Mouse (Mus musculus): ENCODE results near the gene 1700102P08Rik.

The 1700102P08Rik gene

DNA sequence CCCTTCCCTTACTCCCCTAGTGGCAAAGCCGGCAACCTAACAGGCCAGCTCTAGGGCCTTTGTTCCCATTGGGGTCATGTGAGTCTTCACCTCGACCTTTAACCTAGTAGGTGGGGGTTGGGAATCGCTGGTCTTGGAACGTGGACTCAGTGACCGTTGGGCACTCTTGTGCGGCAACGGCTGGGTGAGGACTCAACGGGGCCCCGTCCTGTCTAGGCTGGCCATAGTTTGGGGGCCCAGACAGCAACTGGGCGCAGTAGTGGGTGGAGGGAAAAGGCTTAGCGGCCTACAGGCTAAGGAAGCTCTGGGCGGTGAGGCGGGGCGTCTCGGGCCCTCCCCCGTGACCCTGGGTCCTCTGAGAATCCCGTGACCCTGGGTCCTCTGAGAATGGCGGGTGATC, at the start of gene 1700102P08Rik:
Gene 1700102P08Rik, plus strand, starts transcription at position 130 of the 400 bp plus-strand sequence.
- in situ Hi-C loops (cut with MboI, MseI) = loop anchor here (25.0 kb wide), 1 partner anchor 1795 kb away; no protein-coding TSS in a partner anchor

- in situ Hi-C loops (cut with MboI, MseI) = no loop called here
Measured at GRCm38 (mm10) chr9:108343331-108343730, 49.3 kb upstream of the 1700102P08Rik start.

GRCm38 (mm10) chr9:108343835-108344234, 48.8 kb upstream of the 1700102P08Rik start:
- in situ Hi-C loops (cut with MboI, MseI) = no loop called here

DNA sequence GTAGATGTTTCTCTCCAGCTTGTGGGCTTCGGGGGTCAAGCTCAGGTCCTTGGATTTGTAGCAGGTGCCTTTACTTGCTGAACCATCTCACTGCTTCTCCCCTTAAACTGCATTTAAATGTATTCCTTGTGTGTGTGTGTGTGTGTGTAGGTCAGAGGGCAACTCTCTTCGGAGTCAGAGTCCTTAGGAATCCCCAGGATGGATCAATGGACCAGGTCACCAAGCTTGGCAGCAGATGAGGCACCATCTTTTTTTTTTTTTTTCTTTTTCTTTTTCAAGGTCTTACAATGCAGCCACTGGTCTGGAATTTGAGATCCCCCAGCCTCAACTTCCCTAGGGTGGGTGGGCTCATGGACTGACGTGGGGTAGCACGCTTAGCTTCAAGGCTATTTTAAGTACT, 48.1 kb upstream of the 1700102P08Rik start:
- in situ Hi-C loops (cut with MboI, MseI) = no loop called here

- in situ Hi-C loops (cut with MboI, MseI) = loop anchor here (5.0 kb wide), 1 partner anchor 45 kb away; no protein-coding TSS in a partner anchor
Measured at GRCm38 (mm10) chr9:108347024-108347423, 45.6 kb upstream of the 1700102P08Rik start.

DNA sequence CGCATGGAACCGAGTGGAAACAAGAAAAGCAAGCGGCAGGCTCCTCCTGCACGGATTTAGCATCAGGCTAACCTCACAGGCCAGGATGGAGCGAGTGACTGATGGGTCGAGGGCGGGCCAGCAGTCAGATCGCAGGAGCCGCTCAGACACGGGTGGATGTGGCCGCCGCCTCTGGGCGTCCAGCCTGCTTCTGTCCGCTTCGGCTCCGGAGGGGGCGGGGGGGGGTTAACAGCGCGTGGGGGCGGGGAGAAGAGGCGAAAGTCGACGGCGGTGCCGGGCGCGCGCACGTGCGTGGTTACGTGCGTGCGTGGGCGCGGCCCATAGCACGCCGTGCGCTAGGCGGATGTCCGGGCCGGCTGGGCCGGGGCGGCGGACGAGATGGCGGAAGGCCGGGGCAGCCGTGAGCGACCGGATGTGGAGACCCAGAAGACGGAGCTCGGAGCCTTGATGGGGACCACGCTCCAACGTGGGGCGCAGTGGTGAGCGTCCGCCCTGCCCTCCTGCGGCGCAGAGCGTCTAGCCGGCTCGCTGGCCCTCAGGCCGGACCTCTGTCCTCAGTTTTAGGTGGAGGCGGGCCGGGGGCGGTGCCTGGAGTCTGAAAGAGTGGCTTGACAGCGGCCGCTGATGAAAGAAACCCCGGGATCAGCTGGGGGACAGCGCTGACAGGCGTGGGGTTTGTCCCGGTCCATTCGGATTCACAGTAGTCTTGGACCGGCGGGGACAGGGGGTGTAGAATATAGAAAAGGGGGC, 44.9 kb upstream of the 1700102P08Rik start, which contains the start of gene Usp4:
Gene Usp4, plus strand, starts transcription at position 314 of the 750 bp plus-strand sequence.
- in situ Hi-C loops (cut with MboI, MseI) = loop anchor here (5.0 kb wide), 1 partner anchor 45 kb away; no protein-coding TSS in a partner anchor

GRCm38 (mm10) chr9:108348290-108348680, 44.3 kb upstream of the 1700102P08Rik start:
- in situ Hi-C loops (cut with MboI, MseI) = loop anchor here (5.0 kb wide), 1 partner anchor 46 kb away; no protein-coding TSS in a partner anchor

DNA sequence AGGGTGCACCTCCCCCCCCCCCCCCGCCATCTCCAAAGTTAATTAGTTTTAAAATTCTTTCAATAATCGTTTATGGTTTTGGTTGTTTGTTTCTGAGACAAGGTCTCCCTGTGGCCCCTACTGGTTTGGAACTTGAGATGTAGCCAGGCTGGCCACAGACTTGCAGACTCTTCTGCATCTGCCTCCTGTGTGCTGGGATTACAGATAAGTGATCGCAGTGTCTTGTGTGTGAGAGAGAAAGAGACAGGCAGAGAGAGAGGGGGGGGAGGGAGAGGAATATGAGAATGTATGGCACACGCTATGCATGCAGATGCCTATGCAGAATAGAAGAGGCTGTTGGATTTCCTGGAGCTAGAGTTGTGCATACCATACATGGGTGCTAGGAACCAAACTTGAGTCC, 42.9 kb upstream of the 1700102P08Rik start:
- in situ Hi-C loops (cut with MboI, MseI) = loop anchor here (5.0 to 25.0 kb wide), 2 partner anchors 47 to 1487 kb away; no protein-coding TSS in a partner anchor

- in situ Hi-C loops (cut with MboI, MseI) = loop anchor here (10.0 to 25.0 kb wide), 2 partner anchors 167 to 1809 kb away; no protein-coding TSS in a partner anchor
Measured at GRCm38 (mm10) chr9:108378234-108378633, 14.4 kb upstream of the 1700102P08Rik start.

DNA sequence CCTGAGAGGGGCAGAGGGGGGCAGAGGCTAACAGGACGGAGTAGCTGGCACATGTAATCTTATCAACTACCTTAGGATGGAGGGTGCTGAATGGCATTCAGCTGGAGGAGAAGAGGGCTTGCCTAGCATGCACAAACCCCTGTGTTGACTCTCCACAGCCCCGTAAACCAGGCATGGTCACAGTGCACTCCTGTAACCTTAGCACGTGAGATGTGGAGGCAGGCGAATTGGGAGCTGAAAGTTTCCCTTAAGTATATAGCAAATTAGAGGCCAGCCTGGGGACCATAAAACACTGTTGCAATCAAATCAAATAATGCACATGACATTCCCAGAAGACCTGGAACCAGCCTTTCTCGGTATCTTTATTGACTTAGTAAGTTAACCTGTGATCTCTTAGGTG, 13.9 kb upstream of the 1700102P08Rik start:
- in situ Hi-C loops (cut with MboI, MseI) = loop anchor here (10.0 to 25.0 kb wide), 2 partner anchors 166 to 1809 kb away; no protein-coding TSS in a partner anchor

- in situ Hi-C loops (cut with MboI, MseI) = loop anchor here (10.0 to 25.0 kb wide), 2 partner anchors 166 to 1808 kb away; no protein-coding TSS in a partner anchor
Measured at GRCm38 (mm10) chr9:108379294-108379693, 13.3 kb upstream of the 1700102P08Rik start.

- in situ Hi-C loops (cut with MboI, MseI) = loop anchor here (10.0 to 25.0 kb wide), 2 partner anchors 57 to 1806 kb away; no protein-coding TSS in a partner anchor
Measured at GRCm38 (mm10) chr9:108381382-108381781, 11.2 kb upstream of the 1700102P08Rik start.

DNA sequence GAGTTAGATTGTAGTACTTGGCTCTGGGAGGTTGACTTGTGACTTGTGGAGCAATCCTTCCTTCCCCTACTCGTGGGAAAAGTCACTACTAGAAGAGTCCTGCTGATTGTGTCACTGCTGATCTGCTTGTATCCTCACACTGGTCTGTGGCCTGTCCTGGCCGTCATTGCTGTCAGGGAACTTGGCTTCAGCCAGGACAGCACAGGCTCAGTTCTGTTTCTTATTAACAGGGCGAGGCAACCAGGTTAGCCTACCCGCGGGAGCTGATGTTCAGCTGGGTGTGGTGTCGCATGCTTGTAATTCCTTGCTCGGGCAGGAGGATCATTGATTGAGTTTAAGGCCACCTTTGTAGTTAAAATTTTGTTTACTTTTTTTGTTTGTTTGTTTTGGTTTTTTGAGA, 7.6 kb upstream of the 1700102P08Rik start:
- in situ Hi-C loops (cut with MboI, MseI) = loop anchor here (10.0 to 25.0 kb wide), 2 partner anchors 60 to 1802 kb away; no protein-coding TSS in a partner anchor

GRCm38 (mm10) chr9:108386816-108387215, 5.8 kb upstream of the 1700102P08Rik start:
- in situ Hi-C loops (cut with MboI, MseI) = loop anchor here (10.0 to 25.0 kb wide), 2 partner anchors 62 to 1800 kb away; no protein-coding TSS in a partner anchor

GRCm38 (mm10) chr9:108388601-108389000, 4.0 kb upstream of the 1700102P08Rik start:
- in situ Hi-C loops (cut with MboI, MseI) = loop anchor here (10.0 to 25.0 kb wide), 2 partner anchors 64 to 1799 kb away; no protein-coding TSS in a partner anchor

DNA sequence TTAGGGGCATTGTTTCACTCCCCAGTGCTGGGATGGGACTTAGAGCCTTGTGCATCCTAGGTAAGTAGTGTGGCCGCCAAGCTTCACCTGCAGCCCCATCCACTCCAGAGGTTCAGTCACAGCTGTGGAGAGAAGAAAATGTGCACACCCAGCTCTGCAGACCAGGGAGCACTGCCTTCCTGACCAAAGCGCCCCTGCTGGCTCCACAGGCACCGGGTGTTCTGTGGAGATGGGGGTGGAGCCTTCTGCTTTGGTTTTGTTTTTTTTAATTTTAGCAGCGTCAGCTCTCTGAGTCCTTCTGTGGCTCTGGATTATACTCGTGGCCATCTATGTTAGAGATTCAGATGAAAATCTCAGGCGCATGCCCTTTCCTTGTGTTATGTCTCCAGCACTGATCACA, 3.4 kb upstream of the 1700102P08Rik start:
- in situ Hi-C loops (cut with MboI, MseI) = loop anchor here (10.0 to 25.0 kb wide), 2 partner anchors 64 to 1798 kb away; no protein-coding TSS in a partner anchor

DNA sequence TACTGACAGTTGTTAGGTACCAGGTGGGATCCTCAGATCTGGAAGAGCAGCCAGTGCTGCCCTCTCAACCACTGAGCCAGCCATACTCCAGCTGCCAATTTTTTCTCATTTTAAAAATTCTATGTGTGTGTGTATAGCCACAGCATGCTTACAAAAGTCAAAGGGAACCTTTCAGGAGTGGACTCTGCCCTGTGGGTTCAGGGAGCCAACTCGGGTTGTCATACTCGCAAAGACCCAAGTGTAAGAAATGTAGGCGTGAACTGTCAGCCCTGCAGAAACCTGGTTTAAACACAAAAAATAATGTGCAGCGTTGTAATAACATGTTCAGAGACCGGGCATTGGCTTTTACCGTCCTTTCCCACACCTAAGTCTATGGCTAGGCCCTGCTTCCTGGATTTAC, 1.6 kb downstream of the 1700102P08Rik start:
- in situ Hi-C loops (cut with MboI, MseI) = loop anchor here (25.0 kb wide), 1 partner anchor 1793 kb away; no protein-coding TSS in a partner anchor

GRCm38 (mm10) chr9:108395427-108395826, 2.8 kb downstream of the 1700102P08Rik start:
- in situ Hi-C loops (cut with MboI, MseI) = loop anchor here (25.0 kb wide), 1 partner anchor 1792 kb away; no protein-coding TSS in a partner anchor

DNA sequence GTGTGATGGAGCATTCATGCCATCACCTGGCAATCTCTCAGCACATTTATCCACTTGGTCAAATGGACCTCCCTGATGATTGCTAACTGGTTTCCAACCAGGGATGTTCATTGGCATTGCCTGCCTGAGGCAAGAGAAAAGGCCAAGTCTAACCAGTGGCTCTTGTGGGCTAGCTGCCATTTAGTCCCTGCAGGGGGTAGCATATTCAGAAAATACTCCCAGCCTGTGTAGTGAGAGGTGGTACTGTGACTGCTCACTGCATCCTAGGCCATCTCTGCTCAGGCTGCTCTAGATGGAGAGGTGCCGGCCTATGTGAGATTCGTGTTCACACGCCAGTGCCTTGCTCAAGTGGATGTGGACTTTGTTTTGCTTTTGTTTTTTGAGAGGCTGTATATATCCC, 5.7 kb downstream of the 1700102P08Rik start:
- in situ Hi-C loops (cut with MboI, MseI) = loop anchor here (25.0 kb wide), 1 partner anchor 1789 kb away; no protein-coding TSS in a partner anchor

DNA sequence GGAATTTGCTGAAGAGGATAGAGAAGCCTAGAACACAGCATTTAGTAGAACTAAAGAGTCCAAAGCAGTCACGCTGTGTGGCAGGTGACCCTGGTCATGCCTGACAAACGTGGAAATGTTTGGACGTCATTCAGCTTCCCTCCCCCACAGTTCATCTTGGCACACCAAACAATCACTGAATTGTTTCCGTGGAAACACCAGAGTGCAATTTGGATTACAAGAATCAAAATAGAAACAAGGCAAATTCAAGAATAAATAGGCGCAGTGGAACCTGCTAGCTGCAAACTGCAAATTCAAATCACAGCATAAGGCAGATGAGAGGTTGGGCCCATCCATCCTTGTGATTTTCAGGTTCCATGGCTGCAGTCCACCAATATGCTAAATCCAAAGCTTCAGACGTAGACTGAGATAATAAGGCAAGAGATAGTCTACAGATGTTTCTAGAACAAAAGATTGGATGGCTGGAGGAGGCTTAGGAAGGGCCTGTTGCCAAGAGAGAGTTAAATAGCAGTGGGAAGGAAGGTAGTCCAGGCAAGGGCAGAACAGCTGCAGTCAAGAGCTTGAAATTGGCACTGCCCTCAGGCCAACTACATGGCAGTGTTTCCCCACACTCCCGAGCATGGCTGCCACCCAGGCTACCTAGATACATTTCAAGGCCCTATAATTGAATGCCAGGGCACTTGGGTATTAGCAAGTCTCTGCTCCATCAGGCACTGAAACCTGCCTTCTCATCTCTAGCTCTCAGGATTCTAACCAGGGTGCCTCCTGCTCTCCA, 8.8 kb downstream of the 1700102P08Rik start:
- in situ Hi-C loops (cut with MboI, MseI) = loop anchor here (25.0 kb wide), 1 partner anchor 561 kb away; the partner anchor contains the start of gene Col7a1

GRCm38 (mm10) chr9:108403081-108403480, 10.5 kb downstream of the 1700102P08Rik start:
- in situ Hi-C loops (cut with MboI, MseI) = loop anchor here (25.0 kb wide), 1 partner anchor 559 kb away; the partner anchor contains the start of gene Col7a1
